Mouse (Mus musculus): ENCODE measurements around the gene Pigc. TPM values are rescaled to one million over a fixed set of nuclear protein-coding genes. Genes with fewer than 3 reads are reported as not detected.

Gene Pigc
- polyA plus RNA-seq, 1 experiment from 2014 or later, result 35.7 TPM

DNA sequence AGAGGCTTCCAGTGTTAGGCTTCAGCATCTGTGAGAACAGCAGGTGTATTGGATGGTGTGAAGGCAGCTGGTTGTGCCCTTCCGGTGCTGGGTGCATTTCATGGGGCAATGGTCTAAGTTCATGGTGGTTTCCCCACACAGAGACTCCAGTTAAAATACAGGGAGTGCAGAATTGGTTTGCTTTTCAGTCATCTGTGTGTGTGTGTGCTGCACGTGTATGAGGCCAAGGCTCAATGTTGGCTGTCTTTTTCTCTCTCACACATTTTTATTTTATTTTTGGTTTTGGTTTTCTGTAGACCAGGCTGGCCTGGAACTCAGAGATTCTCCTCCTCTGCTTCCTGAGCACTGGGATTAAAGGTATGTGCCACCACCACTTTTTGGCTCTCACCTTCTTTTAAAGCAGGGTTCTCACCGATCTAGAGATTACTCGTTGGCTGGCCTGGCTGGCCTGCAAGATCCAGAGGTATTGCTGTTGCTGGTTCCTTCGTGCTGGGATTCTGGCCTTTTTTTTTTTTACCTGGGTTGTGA is 9.3 kb downstream of the Pigc start:
- H3K27me3 ChIP-seq, result no peaks in the 10 kb centered on the region

DNA sequence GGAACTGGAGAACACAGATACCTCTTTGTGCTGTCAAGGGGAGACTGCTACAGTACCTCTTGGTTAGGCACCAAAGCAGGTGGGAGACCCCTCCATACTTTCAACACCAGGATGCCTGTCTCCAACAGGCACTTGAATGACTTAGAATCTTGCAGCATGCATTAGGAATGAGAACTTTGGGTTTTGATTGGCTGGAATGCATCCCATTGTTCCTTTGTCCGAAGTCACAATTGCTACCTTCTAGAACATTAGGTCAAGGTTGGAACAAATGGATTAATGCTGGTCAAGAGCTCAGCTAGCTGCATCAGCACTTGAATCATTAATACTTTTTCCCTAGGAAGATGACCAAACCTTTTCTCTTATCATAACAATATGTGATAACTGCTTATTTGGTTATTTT is 10.6 kb downstream of the Pigc start, which contains the start of gene 4930558K02Rik:
Gene 4930558K02Rik, minus strand, starts transcription at position 101 of the 400 bp plus-strand sequence.
- Histone ChIP-seq H3K27ac (no peak within 1 kb of the TSS), H3K4me3 (no peak within 1 kb of the TSS), H3K4me1 (replicated peaks) (peaks cover 6% of the 10 kb centered on the region; the same call in 1 of the 2 replicates), H3K9ac (no peak within 1 kb of the TSS), H3K27me3 (no peaks in the 10 kb centered on the region), H3K9me3 (no peaks in the 10 kb centered on the region), H3K36me3 (no peaks in the 10 kb centered on the region), H3K4me2 (no peak within 1 kb of the TSS)
- WGBS, result 75% methylated on average over 1 of the region's 1 CpGs
- no peak for ATAC-seq (ENCODE audit: low FRiP score)

More for the DNA sequence above, 9.3 kb downstream of the Pigc start:
- H3K4me1 ChIP-seq (replicated peaks), result peaks cover 6% of the 10 kb centered on the region; the same call in 1 of the 2 replicates
- WGBS, result 90% methylated on average over 5 of the region's 5 CpGs
- no peak overlapping the region for H3K9ac ChIP-seq
- H3K4me3 ChIP-seq, result no peak overlapping the region
- H3K9me3 ChIP-seq, result no peaks in the 10 kb centered on the region
- H3K36me3 ChIP-seq, result no peaks in the 10 kb centered on the region
- H3K4me2 ChIP-seq, result no peak overlapping the region
- no peak overlapping the region for H3K27ac ChIP-seq
- no peak for ATAC-seq (ENCODE audit: low FRiP score)

- Histone ChIP-seq H3K36me3 (no peaks in the 10 kb centered on the region), H3K4me3 (no peak overlapping the region), H3K4me1 (replicated peaks) (peaks cover 6% of the 10 kb centered on the region; the same call in 1 of the 2 replicates), H3K9me3 (no peaks in the 10 kb centered on the region), H3K27me3 (no peaks in the 10 kb centered on the region), H3K9ac (no peak overlapping the region), H3K27ac (no peak overlapping the region), H3K4me2 (no peak overlapping the region)
- WGBS, result 88% methylated on average over 2 of the region's 2 CpGs
- ATAC-seq (ENCODE audit: low FRiP score), result no peak
Measured at GRCm38 (mm10) chr1:161980046-161980445, 11.1 kb downstream of the Pigc start.

- no peaks in the 10 kb centered on the region for H3K9me3 ChIP-seq
- H3K4me3 ChIP-seq, result no peak overlapping the region
- H3K27me3 ChIP-seq, result no peaks in the 10 kb centered on the region
- no peak overlapping the region for H3K4me2 ChIP-seq
- ATAC-seq (ENCODE audit: low FRiP score), result no peak
- H3K36me3 ChIP-seq, result no peaks in the 10 kb centered on the region
- no peak overlapping the region for H3K27ac ChIP-seq
- 86% methylated on average over 9 of the region's 9 CpGs for WGBS
- H3K9ac ChIP-seq, result no peak overlapping the region
- peaks cover 6% of the 10 kb centered on the region; the same call in 1 of the 2 replicates for H3K4me1 ChIP-seq (replicated peaks)
Measured at GRCm38 (mm10) chr1:161980626-161981298, 11.8 kb downstream of the Pigc start.

DNA sequence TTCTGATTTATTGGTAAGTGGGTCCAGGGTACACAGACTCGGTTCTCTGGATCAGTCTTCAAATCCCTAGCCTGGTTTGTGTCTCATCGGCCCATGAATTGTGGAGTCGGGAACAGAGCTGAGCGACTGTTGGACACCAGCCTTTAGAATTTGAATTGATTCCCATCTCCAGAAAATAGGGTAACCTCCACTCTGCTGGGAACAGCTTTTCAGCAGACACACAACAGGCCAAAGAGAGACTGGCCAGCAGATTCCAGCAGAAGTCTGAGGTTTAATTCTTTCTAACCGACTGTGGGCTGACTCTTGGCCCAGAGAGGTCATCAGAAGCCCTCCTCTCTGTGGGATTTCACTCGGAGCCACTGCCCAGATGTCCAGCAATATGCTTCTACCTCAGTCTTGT is 14.5 kb downstream of the Pigc start:
- ATAC-seq (ENCODE audit: low FRiP score), result no peak
- Histone ChIP-seq H3K9me3 (no peaks in the 10 kb centered on the region), H3K27me3 (no peaks in the 10 kb centered on the region), H3K4me1 (replicated peaks) (no peaks in the 10 kb centered on the region), H3K36me3 (no peaks in the 10 kb centered on the region), H3K9ac (no peak overlapping the region), H3K4me2 (no peak overlapping the region), H3K27ac (no peak overlapping the region), H3K4me3 (no peak overlapping the region)
- WGBS, result 67% methylated on average over 6 of the region's 6 CpGs

DNA sequence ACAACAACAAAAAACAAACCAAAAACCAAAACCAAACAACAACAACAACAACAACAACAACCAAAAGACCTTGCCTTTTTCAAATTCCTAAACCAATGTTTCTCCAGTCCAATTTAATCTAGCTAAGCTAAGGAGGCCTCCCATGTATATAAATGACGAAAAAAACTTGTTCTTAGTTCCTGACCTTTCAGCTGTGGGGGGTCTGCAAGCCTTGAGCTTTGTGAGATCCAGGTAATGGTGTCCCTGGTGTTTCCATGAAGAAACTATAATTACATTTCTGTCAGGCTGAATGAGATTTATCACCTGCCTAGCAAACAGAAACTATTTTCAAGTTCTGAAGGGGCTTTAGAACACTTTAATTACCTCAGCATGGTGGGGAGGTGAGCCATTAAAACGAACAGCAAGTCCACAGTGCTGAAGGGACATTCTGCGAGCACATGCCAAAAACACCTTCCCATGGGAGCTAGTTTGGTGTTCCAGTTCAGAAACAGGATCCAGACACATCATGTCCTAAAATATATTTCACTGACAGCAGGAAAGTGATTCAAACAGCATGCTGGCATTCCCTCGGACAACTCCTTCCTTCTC is 15.1 kb downstream of the Pigc start:
- no peak for ATAC-seq (ENCODE audit: low FRiP score)
- Histone ChIP-seq H3K27ac (no peak overlapping the region), H3K4me1 (replicated peaks) (no peaks in the 10 kb centered on the region), H3K27me3 (no peaks in the 10 kb centered on the region), H3K4me3 (no peak overlapping the region), H3K9ac (no peak overlapping the region), H3K4me2 (no peak overlapping the region), H3K9me3 (no peaks in the 10 kb centered on the region), H3K36me3 (no peaks in the 10 kb centered on the region)
- 42% methylated on average over 4 of the region's 4 CpGs for WGBS

DNA sequence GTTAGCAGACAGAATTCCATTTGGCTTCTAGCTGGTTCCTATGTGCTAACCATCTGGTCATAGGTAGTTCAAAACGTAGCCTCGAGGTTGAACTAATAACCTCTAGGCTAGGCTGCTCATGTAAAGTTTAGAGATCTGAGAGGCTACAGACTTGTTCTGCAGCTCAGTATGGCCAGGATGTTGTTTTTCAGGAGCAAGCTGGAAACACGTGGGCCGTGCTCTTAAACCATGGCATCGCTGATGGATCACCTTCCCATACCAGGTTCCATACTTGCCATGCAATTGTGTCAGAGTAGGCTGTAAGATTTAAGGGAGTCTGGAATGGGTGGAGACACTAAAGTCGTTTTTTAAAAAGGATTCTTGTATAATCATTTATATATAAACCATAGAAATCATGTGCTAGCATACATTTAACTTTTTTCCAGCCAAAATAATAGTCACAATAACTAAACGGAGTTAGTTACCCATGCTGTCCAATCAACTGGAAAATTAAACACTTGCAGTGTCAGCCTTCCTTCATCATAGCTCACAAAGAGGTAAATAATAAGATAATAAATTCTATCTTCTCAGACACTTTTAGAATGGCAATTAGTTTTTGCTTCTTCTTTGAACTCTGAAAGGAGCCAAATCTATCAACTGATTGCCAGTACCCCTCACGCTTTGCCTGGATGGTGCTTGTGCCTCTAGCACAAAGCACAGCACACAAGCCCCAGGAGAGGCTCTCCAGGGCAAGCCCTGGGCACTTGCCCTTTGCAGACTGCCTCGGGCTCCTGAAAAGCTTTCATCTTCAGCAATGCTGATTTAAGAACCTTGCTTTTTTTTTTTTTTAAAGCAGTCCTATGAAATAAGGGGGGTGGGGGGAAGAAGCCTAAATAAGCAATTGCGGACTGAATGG is 21.9 kb downstream of the Pigc start:
- no peak overlapping the region for H3K27ac ChIP-seq
- H3K9ac ChIP-seq, result no peak overlapping the region
- H3K9me3 ChIP-seq, result no peaks in the 10 kb centered on the region
- 60% methylated on average over 10 of the region's 10 CpGs for WGBS
- no peaks in the 10 kb centered on the region for H3K27me3 ChIP-seq
- no peak for ATAC-seq (ENCODE audit: low FRiP score)
- H3K4me2 ChIP-seq, result no peak overlapping the region
- H3K4me1 ChIP-seq (replicated peaks), result peaks cover 5% of the 10 kb centered on the region
- no peak overlapping the region for H3K4me3 ChIP-seq
- H3K36me3 ChIP-seq, result no peaks in the 10 kb centered on the region

DNA sequence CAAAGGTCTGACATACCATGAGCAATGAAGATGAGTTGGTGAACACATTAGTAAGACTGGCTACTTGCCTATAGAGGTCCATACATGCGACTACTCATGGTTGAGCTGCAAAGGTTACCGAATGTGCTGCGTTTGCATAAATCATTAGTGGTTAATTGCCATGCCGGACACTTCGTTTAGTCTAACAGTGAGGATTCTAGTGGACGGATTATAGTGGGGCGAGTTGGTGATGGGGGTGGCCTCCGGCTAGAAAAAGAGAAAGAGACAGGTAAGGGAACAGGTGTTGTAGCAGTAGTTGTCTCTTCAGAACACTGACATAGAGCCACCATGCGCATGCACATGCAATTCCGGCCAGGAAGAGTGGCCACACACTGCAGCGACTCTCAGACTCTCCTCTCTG is 22.9 kb downstream of the Pigc start:
- H3K36me3 ChIP-seq, result no peaks in the 10 kb centered on the region
- no peak for ATAC-seq (ENCODE audit: low FRiP score)

GRCm38 (mm10) chr1:161992389-161992788 is 23.4 kb downstream of the Pigc start:
- no peaks in the 10 kb centered on the region for H3K36me3 ChIP-seq
- no peak overlapping the region for H3K4me3 ChIP-seq
- no peaks in the 10 kb centered on the region for H3K9me3 ChIP-seq
- H3K9ac ChIP-seq, result no peak overlapping the region
- H3K4me2 ChIP-seq, result no peak overlapping the region
- ATAC-seq (ENCODE audit: low FRiP score), result no peak
- H3K27ac ChIP-seq, result no peak overlapping the region
- 97% methylated on average over 7 of the region's 7 CpGs for WGBS
- no peaks in the 10 kb centered on the region for H3K27me3 ChIP-seq
- H3K4me1 ChIP-seq (replicated peaks), result peaks cover 5% of the 10 kb centered on the region

More for the DNA sequence above, 22.9 kb downstream of the Pigc start:
- WGBS, result 92% methylated on average over 11 of the region's 11 CpGs
- no peak overlapping the region for H3K4me3 ChIP-seq
- H3K9me3 ChIP-seq, result no peaks in the 10 kb centered on the region
- H3K4me2 ChIP-seq, result no peak overlapping the region
- H3K27ac ChIP-seq, result no peak overlapping the region
- no peaks in the 10 kb centered on the region for H3K27me3 ChIP-seq
- no peak overlapping the region for H3K9ac ChIP-seq
- peaks cover 5% of the 10 kb centered on the region for H3K4me1 ChIP-seq (replicated peaks)

DNA sequence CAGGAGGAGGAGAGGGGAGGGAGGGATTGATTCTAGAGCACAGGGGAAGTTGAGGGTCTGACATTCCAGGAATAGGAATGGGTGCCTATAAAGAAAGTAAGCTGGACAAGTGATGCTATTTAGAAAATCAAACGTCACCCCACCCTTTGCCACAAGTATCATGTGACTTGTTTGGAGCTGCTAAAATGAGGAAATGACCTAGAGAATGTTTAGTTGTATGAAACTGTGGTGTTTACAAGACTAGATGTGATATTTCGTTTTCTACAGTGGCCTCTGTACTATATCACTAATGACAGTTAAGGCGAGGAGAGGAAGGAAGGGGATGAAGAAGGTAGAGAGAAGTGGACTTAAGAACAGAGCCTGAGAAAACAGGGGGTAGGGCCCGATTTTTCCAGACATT is 29.8 kb downstream of the Pigc start:
- Histone ChIP-seq H3K36me3 (no peaks in the 10 kb centered on the region), H3K4me3 (no peak overlapping the region), H3K27ac (no peak overlapping the region), H3K4me1 (replicated peaks) (peaks cover 25% of the 10 kb centered on the region), H3K4me2 (no peak overlapping the region), H3K27me3 (no peaks in the 10 kb centered on the region), H3K9me3 (no peaks in the 10 kb centered on the region), H3K9ac (no peak overlapping the region)
- WGBS, result 83% methylated on average over 4 of the region's 4 CpGs
- no peak for ATAC-seq (ENCODE audit: low FRiP score)

DNA sequence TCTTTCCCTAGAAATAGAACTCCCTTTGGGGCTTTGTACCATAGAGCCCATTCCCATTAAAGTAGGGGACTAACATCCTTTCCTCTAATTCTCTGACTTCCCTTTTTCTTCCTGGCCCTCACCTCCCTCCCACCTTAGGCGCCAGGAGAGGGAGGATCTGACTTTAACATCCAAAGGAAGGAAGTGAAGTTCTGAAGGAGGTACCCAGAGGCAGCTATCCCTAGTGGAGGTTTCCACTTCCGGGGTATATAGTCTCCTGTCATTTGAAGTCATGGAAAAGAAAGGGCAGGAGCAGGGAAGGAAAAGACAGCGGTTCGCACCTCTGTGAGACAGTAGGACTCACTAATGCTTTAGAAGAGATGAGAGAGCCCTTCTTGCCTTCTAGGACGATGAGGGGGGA is 30.4 kb downstream of the Pigc start:
- Histone ChIP-seq H3K4me1 (replicated peaks) (peaks cover 30% of the 10 kb centered on the region), H3K9ac (peak overlapping the region; percentile 51), H3K9me3 (no peaks in the 10 kb centered on the region), H3K27ac (peak overlapping the region; percentile 75), H3K36me3 (no peaks in the 10 kb centered on the region), H3K4me3 (no peak overlapping the region), H3K27me3 (no peaks in the 10 kb centered on the region), H3K4me2 (no peak overlapping the region)
- WGBS, result 36% methylated on average over 5 of the region's 5 CpGs
- ATAC-seq (ENCODE audit: low FRiP score), result 0 out of 2 replicates have a peak, but pooled peaks have one; percentile 9

DNA sequence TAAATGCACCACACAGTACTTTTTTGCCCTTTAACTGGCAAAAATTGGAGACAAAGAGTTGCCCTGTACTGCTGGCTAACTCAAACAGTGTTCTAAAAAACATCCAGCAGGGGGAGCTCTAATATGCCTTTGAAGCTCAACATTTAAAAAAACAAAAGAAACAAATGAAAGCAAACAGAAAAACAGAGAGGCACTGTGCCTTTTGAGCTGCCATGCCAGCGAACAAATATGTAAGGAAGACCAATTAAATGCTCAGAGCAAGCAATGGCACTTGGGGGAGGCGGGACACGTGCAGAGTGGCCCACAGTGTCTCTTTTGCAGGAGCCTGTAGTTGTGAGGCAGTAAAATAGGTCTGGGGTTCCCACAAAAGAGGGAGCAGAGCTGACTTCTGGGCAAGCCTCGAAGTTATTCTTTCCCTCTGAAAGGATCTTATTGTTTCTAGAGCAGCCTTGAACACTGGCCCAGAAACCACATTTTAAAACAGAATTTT is 30.9 kb downstream of the Pigc start:
- Histone ChIP-seq H3K27ac (peak overlapping the region; percentile 75), H3K36me3 (no peaks in the 10 kb centered on the region), H3K27me3 (no peaks in the 10 kb centered on the region), H3K4me3 (no peak overlapping the region), H3K4me2 (peak overlapping the region; percentile 40), H3K9ac (0 out of 2 replicates have a peak overlapping the region, but pooled peaks have one; percentile 51), H3K9me3 (no peaks in the 10 kb centered on the region), H3K4me1 (replicated peaks) (peaks cover 36% of the 10 kb centered on the region)
- peak; percentile 90 for ATAC-seq (ENCODE audit: low FRiP score)
- WGBS, result 2% methylated on average over 4 of the region's 4 CpGs
